Mouse (Mus musculus) forebrain, postnatal 0 days (tissue): ENCODE data around the gene Ggta1. TPM values are rescaled to one million over a fixed set of nuclear protein-coding genes. Genes with fewer than 3 reads are reported as not detected.

ENCODE experiments used
- ATAC-seq: fragments of 200-750 bp; cut with Nextera tagmentation; 2 replicates; pipeline ENCODE4 v1.8.0; 2017; ENCODE audit warnings: mild to moderate bottlenecking, moderate library complexity
- DNase-seq: peaks from one replicate; pipeline ENCODE4 v3.0.0-alpha.2; 2015
- H3K27ac ChIP-seq: fragments of 300-500 bp; sonication (generic); 2 replicates; pipeline ENCODE4 v1.5.1; 2014; ENCODE audit warnings: low read depth, mild to moderate bottlenecking, antibody characterized with exemption, low read length, moderate library complexity, mixed read lengths
- H3K27me3 ChIP-seq: fragments of 300-500 bp; sonication (generic); 2 replicates; pipeline ENCODE4 v1.6.1; 2014; ENCODE audit warnings: mild to moderate bottlenecking, low read length, mixed read lengths; ENCODE audit not compliant: insufficient read depth
- H3K36me3 ChIP-seq: fragments of 300-500 bp; sonication (generic); 2 replicates; pipeline ENCODE4 v1.6.1; 2014; ENCODE audit warnings: mild to moderate bottlenecking, moderate library complexity; ENCODE audit not compliant: insufficient read depth
- H3K4me1 ChIP-seq: fragments of 300-500 bp; sonication (generic); 2 replicates; pipeline ENCODE4 v1.6.1; 2014; ENCODE audit warnings: antibody characterized with exemption; ENCODE audit not compliant: insufficient read depth
- H3K4me2 ChIP-seq: fragments of 300-500 bp; sonication (generic); 2 replicates; pipeline ENCODE4 v1.6.1; 2014; ENCODE audit warnings: low read depth, mild to moderate bottlenecking, moderate library complexity
- H3K4me3 ChIP-seq: fragments of 300-500 bp; sonication (generic); 2 replicates; pipeline ENCODE4 v1.5.1; 2014; ENCODE audit warnings: low read depth, low read length, mixed read lengths
- H3K9ac ChIP-seq: fragments of 300-500 bp; sonication (generic); 2 replicates; pipeline ENCODE4 v1.6.1; 2014; ENCODE audit warnings: mild to moderate bottlenecking
- H3K9me3 ChIP-seq: fragments of 300-500 bp; sonication (generic); 2 replicates; pipeline ENCODE4 v1.6.1; 2016; ENCODE audit warnings: low read length
- CTCF ChIP-seq: sonication (generic); IDR thresholded peaks from 2 replicates; pipeline ENCODE4 v1.5.1; 2016; ENCODE audit warnings: antibody characterized with exemption, control low read depth, low read depth
- WGBS: fragments of 180-500 bp; shearing (Covaris S2); extraction: QIAGEN DNeasy Blood & Tissue Kit; methylation state at CpG from one replicate; pipeline ENCODE4 v1.1.7; 2014; 5-methylcytosine and 5-hydroxymethylcytosine counted together
- polyA plus RNA-seq: library from polyadenylated mRNA; unstranded; fragments of >200 nt; fragmentation: Nextera tagmentation; extraction: Ambion mirVana; gene quantifications from 2 replicates; pipeline ENCODE4 v1.2.1, GENCODE M21; 2015
- total RNA-seq: library from RNA; depleted of rRNA; stranded (reverse); fragments of >200 nt; gene quantifications from 2 replicates; pipeline ENCODE4 v1.2.3, GENCODE M21; 2014

The Ggta1 gene
- total and polyA plus RNA-seq, 2 experiments from 2014 or later = 4.3 to 6.8 TPM

GRCm38 (mm10) chr2:35445610-35446009 is 17.4 kb downstream of the Ggta1 start:
- ATAC-seq (no peak), DNase-seq (no peak)
- Histone ChIP-seq H3K4me1 (no peaks in the 10 kb centered on the region), H3K36me3 (no peaks in the 10 kb centered on the region), H3K9me3 (no peaks in the 10 kb centered on the region), H3K4me3 (no peak overlapping the region), H3K27ac (no peak overlapping the region), H3K4me2 (no peak overlapping the region), H3K9ac (no peak overlapping the region), H3K27me3 (no peaks in the 10 kb centered on the region)
- WGBS = 79% methylated on average over 7 of the region's 7 CpGs
- TF ChIP-seq CTCF = no peak

- Histone ChIP-seq H3K27me3 (no peaks in the 10 kb centered on the region), H3K4me2 (no peak overlapping the region)
These were observed 18.2 kb downstream of the Ggta1 start for GRCm38 (mm10) chr2:35444764-35445262.

GRCm38 (mm10) chr2:35443981-35444763 is 18.9 kb downstream of the Ggta1 start:
- Histone ChIP-seq H3K27ac (no peak overlapping the region), H3K36me3 (no peaks in the 10 kb centered on the region), H3K4me1 (no peaks in the 10 kb centered on the region), H3K9me3 (no peaks in the 10 kb centered on the region), H3K4me3 (no peak overlapping the region), H3K9ac (no peak overlapping the region), H3K4me2 (no peak overlapping the region), H3K27me3 (no peaks in the 10 kb centered on the region)
- TF ChIP-seq CTCF = no peak
- DNase-seq = no peak
- no peak for ATAC-seq
- WGBS = 62% methylated on average over 16 of the region's 16 CpGs

More at GRCm38 (mm10) chr2:35444764-35445262, 18.2 kb downstream of the Ggta1 start:
- Histone ChIP-seq H3K36me3 (no peaks in the 10 kb centered on the region), H3K4me1 (no peaks in the 10 kb centered on the region), H3K9me3 (no peaks in the 10 kb centered on the region), H3K27ac (no peak overlapping the region), H3K4me3 (no peak overlapping the region), H3K9ac (no peak overlapping the region)
- TF ChIP-seq CTCF = no peak
- DNase-seq (no peak), ATAC-seq (no peak)
- WGBS = 82% methylated on average over 6 of the region's 6 CpGs

GRCm38 (mm10) chr2:35443325-35443724 is 19.7 kb downstream of the Ggta1 start:
- DNase-seq = no peak
- no peak for TF ChIP-seq CTCF
- 77% methylated on average over 5 of the region's 5 CpGs for WGBS
- Histone ChIP-seq H3K9me3 (no peaks in the 10 kb centered on the region), H3K27me3 (no peaks in the 10 kb centered on the region), H3K4me3 (no peak overlapping the region), H3K27ac (no peak overlapping the region), H3K36me3 (no peaks in the 10 kb centered on the region), H3K4me2 (no peak overlapping the region), H3K4me1 (no peaks in the 10 kb centered on the region), H3K9ac (no peak overlapping the region)
- ATAC-seq = no peak

GRCm38 (mm10) chr2:35442079-35442478 is 21.0 kb downstream of the Ggta1 start:
- Histone ChIP-seq H3K4me3 (no peak overlapping the region), H3K4me2 (no peak overlapping the region), H3K27me3 (no peaks in the 10 kb centered on the region), H3K27ac (no peak overlapping the region), H3K9ac (no peak overlapping the region), H3K36me3 (no peaks in the 10 kb centered on the region), H3K9me3 (no peaks in the 10 kb centered on the region), H3K4me1 (no peaks in the 10 kb centered on the region)
- ATAC-seq (no peak), DNase-seq (no peak)
- no peak for TF ChIP-seq CTCF
- WGBS = 76% methylated on average over 6 of the region's 6 CpGs

- no peak for ATAC-seq
- H3K36me3 ChIP-seq = no peaks in the 10 kb centered on the region
These were observed 21.6 kb downstream of the Ggta1 start for GRCm38 (mm10) chr2:35441419-35441818.

GRCm38 (mm10) chr2:35440480-35440879 is 22.6 kb downstream of the Ggta1 start:
- Histone ChIP-seq H3K9me3 (no peaks in the 10 kb centered on the region), H3K36me3 (no peaks in the 10 kb centered on the region), H3K27me3 (no peaks in the 10 kb centered on the region), H3K27ac (no peak overlapping the region), H3K9ac (no peak overlapping the region), H3K4me3 (no peak overlapping the region), H3K4me1 (no peaks in the 10 kb centered on the region), H3K4me2 (no peak overlapping the region)
- ATAC-seq (no peak), DNase-seq (no peak)
- WGBS = 89% methylated on average over 3 of the region's 3 CpGs
- TF ChIP-seq CTCF = no peak

More at GRCm38 (mm10) chr2:35441419-35441818, 21.6 kb downstream of the Ggta1 start:
- H3K9ac ChIP-seq = no peak overlapping the region
- H3K9me3 ChIP-seq = no peaks in the 10 kb centered on the region
- H3K27ac ChIP-seq = no peak overlapping the region
- H3K4me3 ChIP-seq = no peak overlapping the region
- no peaks in the 10 kb centered on the region for H3K4me1 ChIP-seq
- TF ChIP-seq CTCF = no peak
- no peak for DNase-seq
- no peaks in the 10 kb centered on the region for H3K27me3 ChIP-seq
- no peak overlapping the region for H3K4me2 ChIP-seq
- 92% methylated on average over 6 of the region's 6 CpGs for WGBS
